Mouse (Mus musculus): ENCODE data around the gene Atp11c. TPM values are rescaled to one million over a fixed set of nuclear protein-coding genes. Genes with fewer than 3 reads are reported as not detected.
A peak's percentile ranks its signal among the peaks of the same experiment; 100 is the strongest.

The Atp11c gene
- polyA plus RNA-seq, 1 experiment from 2014 or later, result 5.2 TPM

DNA sequence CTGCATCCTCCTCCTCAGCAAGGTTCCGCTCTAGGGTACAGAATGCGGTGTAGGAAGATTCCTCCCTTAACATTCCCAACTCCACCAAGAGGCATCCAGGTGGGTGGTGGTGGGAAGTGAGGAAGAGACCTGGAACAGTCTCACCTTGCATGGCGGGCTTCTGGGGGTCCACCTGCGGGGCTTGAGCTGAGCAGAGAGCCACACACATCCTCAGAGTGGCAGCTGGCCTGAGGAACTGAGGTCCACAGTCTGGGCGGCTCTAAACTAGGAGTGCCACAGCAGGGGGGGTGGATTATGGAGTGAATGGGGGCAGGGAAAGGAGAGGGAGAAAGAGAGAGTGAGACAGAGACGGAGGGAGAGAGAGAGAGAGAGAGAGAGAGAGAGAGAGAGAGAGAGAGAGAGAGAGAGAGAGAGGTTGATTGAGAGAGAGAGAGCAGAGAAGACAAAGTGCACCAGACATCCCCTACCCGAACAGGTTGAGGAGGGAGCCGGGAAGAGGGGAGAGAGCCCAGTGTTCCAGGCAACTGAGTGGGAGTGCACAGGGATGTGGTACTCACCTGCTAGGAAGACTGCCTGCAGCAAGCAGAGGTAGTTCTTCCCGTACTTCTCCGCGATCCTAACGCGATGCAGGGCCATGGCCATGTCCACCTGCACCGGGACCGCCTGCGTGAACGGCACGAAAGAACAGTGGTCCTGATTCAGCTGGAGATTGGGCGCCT lies 414.3 kb downstream of the Atp11c start:
- ATAC-seq (ENCODE audit: insufficient read depth, low FRiP score, low read depth), result no peak
- Histone ChIP-seq H3K4me2 (peak overlapping the region; percentile 63), H3K36me3 (no peaks in the 10 kb centered on the region), H3K4me3 (replicated peaks) (peak overlapping the region; percentile 28), H3K9me3 (no peaks in the 10 kb centered on the region), H3K27ac (no peak overlapping the region), H3K27me3 (replicated peaks) (no peaks in the 10 kb centered on the region), H3K9ac (no peak overlapping the region), H3K4me1 (peaks cover 2% of the 10 kb centered on the region; the same call in 1 of the 2 replicates)
- 14% methylated on average over 19 of the region's 19 CpGs for WGBS

MicroRNAs within 50 kb of the gene (microRNA counts, 519-probe panel; counts per million panel counts)
- 2,304 counts per million, percentile 44 among the panel's probes with 10 or more counts for microRNA mmu-miR-505

Small RNAs within 50 kb of the gene (microRNA-seq; reads per million reads assigned to microRNA genes)
- 81.9 reads per million, percentile 47 among the genes with 10 or more reads in this experiment for gene Mir505

Other genes starting within 250 kb of the Atp11c start
- not detected in 2 replicates for gene Gm7073, start 53.4 kb downstream of the Atp11c start, polyA plus RNA-seq (2015; fragmentation: Nextera tagmentation; extraction: Ambion mirVana)